Mouse (Mus musculus) bone marrow, adult 2 months (tissue): ENCODE results near the gene She.

Experiments used
- CTCF ChIP-seq: fragments of 200-500 bp; IDR thresholded peaks from 2 replicates; pipeline ENCODE4 v1.5.1; 2011; ENCODE audit warnings: low read length, control low read depth; ENCODE audit not compliant: control insufficient read depth, insufficient read depth
- POLR2A ChIP-seq: fragments of 200-500 bp; IDR thresholded peaks from 2 replicates; pipeline ENCODE4 v1.6.1; 2011; ENCODE audit warnings: low read depth, mild to moderate bottlenecking, control low read depth, low read length, borderline replicate concordance; ENCODE audit not compliant: control insufficient read depth

DNA sequence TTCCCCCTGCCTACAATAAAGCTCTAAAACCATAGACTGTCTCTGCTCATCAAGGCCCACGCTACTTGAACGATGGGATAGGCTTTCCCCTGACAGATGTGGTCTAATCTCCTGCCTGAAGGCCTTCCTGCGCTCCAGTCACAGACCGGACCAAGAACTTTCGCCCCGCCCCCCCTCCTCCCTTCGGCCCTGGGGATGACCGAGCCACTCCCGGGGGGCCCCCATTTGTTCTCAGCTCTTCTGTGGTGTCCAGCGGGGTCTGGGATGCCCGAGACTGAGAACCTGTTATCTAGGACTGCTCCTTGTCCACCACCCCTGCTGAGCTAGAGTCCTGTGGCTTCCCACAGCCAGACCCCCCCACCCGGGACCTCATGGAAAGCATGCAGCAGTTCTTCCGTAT lies 31.7 kb upstream of the She start:
- no peak for TF ChIP-seq CTCF
- TF ChIP-seq POLR2A = no peak
